Comparison of ENCODE assay signal across 41 mouse cellular contexts in genomic region chr10:84704594-84704993, GRCm38 (mm10). TPM values are rescaled to one million over a fixed set of nuclear protein-coding genes. Genes with fewer than 3 reads are reported as not detected.
"Had no signal": no experiment of that assay in that cellular context is flagged by ENCODE, and none has a peak within 500 bp of the region (broad histone marks: within the 10 kb centered on the region; RNA-seq: fewer than 3 reads in every experiment).

No protein-coding gene starts in this region.

- H3K27ac ChIP-seq: heart, embryonic 10.5 days; heart, embryonic 13.5 days; heart, embryonic 15.5 days; hindbrain, embryonic 10.5 days; hindbrain, embryonic 12.5 days; hindbrain, embryonic 13.5 days; hindbrain, embryonic 14.5 days; hindbrain, embryonic 15.5 days; hindbrain, postnatal 0 days; intestine, embryonic 15.5 days; kidney, embryonic 15.5 days; kidney, postnatal 0 days; layer of hippocampus, adult 2 months; left cerebral cortex, adult 2 months had no signal

- H3K27me3 ChIP-seq: heart, embryonic 12.5 days; heart, embryonic 13.5 days; heart, embryonic 15.5 days; hindbrain, embryonic 12.5 days; hindbrain, embryonic 13.5 days; hindbrain, embryonic 15.5 days; intestine, embryonic 15.5 days; kidney, embryonic 15.5 days had no signal

- H3K4me3 ChIP-seq: heart, embryonic 10.5 days; heart, embryonic 12.5 days; heart, embryonic 13.5 days; heart, embryonic 15.5 days; hindbrain, embryonic 10.5 days; hindbrain, embryonic 12.5 days; hindbrain, embryonic 13.5 days; hindbrain, embryonic 15.5 days; intestine, embryonic 15.5 days; kidney, embryonic 15.5 days; layer of hippocampus, adult 2 months; left cerebral cortex, adult 2 months had no signal

- H3K9me3 ChIP-seq: heart, embryonic 10.5 days; heart, embryonic 12.5 days; heart, embryonic 13.5 days; heart, embryonic 15.5 days; hindbrain, embryonic 10.5 days; hindbrain, embryonic 12.5 days; hindbrain, embryonic 13.5 days; hindbrain, embryonic 15.5 days; intestine, embryonic 15.5 days; kidney, embryonic 15.5 days had no signal

- H3K9ac ChIP-seq: heart, embryonic 12.5 days; heart, embryonic 13.5 days; heart, embryonic 15.5 days; hindbrain, embryonic 12.5 days; hindbrain, embryonic 13.5 days; hindbrain, embryonic 14.5 days; hindbrain, embryonic 15.5 days; intestine, embryonic 15.5 days; kidney, embryonic 15.5 days had no signal

- H3K4me2 ChIP-seq: heart, embryonic 11.5 days; heart, embryonic 12.5 days; heart, embryonic 13.5 days; heart, embryonic 15.5 days; hindbrain, embryonic 12.5 days; hindbrain, embryonic 13.5 days; hindbrain, embryonic 14.5 days; hindbrain, embryonic 15.5 days; intestine, embryonic 15.5 days; kidney, embryonic 15.5 days had no signal

- ATAC-seq: hindbrain, embryonic 16.5 days; hindbrain, postnatal 0 days; inflammation-experienced regulatory T-cells, adult 6 months; intestine, embryonic 16.5 days; intestine, postnatal 0 days had no signal

- DNase-seq: heart, postnatal 10 days; heart, postnatal 14 days; heart, postnatal 36 days; heart, postnatal 4 days; kidney, adult 11 months; kidney, adult 18-20 months; kidney, adult 2 months; kidney, adult 8-10 months; kidney, adult 9 months; kidney, postnatal 10 days; kidney, postnatal 14 days; kidney, postnatal 25 days; kidney, postnatal 36 days; kidney, postnatal 4 days; layer of hippocampus, adult 9-11 months; layer of hippocampus, postnatal 36 days had no signal

RNA-seq across cellular contexts. Expression of gene Rfx4, which starts 51.3 kb away (rescaled TPM):
- total RNA-seq: heart, postnatal 4 days; hematopoietic stem cell, adult 5-6 weeks had no signal
- polyA plus RNA-seq: heart, embryonic 11.5 days; heart, embryonic 13.5 days; heart, embryonic 14.5 days; heart, embryonic 15.5 days; heart, postnatal 0 days; intestine, embryonic 14.5 days; intestine, embryonic 15.5 days; intestine, embryonic 16.5 days; intestine, postnatal 0 days; large intestine, adult 2 months had no signal
